Mouse (Mus musculus) layer of hippocampus, adult 18-20 months (tissue): ENCODE results near the gene 1810010D01Rik. TPM values are rescaled to one million over a fixed set of nuclear protein-coding genes. Genes with fewer than 3 reads are reported as not detected.
A peak's percentile ranks its signal among the peaks of the same experiment; 100 is the strongest.

Experiments used
- DNase-seq, 2 experiments: peaks; one replicate each; pipeline ENCODE4 v3.0.0; 2022; ENCODE audit warnings: low spot score in 2 of 2
- long read RNA-seq: library from polyadenylated mRNA; stranded (forward); transcript quantifications from one replicate; pipeline ENCODE4 v2.0.0, GENCODE M21; 2021
- total RNA-seq, 2 experiments: library from RNA; stranded (reverse); gene quantifications; 2 replicates each; pipeline ENCODE4 v1.2.3; 2021

The 1810010D01Rik gene
- 1 to 10 TPM in 1 of 2 experiments, under 1 TPM in 1; 0.37 to 1.2 TPM for total RNA-seq
- long read RNA-seq, result 0 reads

DNA sequence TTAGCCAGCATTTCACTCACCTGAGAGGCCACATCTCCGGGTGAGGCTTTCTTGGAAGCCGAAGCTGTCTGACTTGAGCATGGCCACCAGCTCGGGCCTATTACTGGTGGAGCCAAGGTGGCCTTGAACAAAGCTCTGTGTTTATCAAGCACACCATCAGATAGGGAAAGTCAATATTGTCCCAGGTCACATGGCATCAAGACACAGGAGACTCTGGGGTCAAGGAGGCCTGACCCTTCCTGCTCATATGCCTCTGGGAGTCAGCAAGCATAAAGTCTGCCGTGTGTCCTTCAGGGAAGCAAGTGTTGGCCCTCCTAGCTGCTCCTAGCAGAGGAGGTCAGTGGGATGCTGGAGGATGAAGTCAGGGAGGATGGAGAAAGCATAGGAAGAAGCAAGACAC, at the start of gene 1810010D01Rik:
Gene 1810010D01Rik (minus strand): TSS at position 114 of the 400 bp plus-strand sequence.
- no peak for DNase-seq

DNA sequence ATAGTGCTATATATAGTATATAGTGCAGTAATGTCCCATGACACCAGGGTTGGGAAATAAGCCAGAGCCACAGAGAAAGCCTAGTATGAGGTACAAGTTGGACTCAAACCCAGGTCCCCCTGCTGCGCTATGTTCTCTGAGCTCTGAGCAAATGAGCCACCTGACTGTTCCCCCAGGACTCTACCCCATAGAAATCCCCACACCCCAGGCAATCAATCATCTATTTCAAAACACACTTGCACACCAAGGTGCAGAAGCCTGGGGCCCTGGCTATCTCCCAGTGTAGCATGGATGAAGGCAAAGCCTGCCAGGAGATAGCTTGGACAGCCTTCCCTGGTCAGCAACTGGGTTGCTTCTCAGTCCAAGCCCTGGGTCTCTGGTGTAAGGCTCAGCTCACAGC, 48.2 kb upstream of the 1810010D01Rik start:
- no peak for DNase-seq

DNA sequence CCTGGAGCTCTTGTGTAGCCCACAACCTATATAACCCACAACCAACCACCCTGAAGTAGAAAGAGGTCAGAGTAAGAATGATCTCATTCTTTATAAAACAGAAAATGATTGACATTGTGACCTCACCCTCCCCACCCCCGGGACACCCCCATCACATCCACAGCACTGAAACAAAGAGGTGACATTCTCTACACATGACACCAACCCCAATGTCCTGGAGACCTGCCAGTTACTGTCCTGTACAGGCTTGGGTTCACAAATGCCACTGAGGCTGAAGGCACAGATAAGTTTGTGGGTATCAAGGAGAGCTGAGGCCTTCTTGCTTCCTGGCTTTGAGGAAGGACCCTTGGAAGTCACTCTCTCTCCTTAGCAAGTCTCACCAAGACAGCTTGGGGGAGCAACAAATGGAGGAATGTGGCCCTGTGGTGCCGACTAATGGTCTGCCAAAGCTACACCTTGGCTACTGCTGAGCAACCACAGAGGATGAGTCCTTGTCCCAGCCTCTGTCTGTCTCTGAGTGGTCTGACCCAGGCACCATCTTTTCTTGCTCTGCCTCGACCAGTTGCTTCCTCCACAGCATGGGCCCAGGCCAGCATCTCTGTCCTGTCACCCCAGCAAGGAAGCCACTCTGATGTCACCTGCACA, 46.2 kb upstream of the 1810010D01Rik start:
- no peak for DNase-seq

DNA sequence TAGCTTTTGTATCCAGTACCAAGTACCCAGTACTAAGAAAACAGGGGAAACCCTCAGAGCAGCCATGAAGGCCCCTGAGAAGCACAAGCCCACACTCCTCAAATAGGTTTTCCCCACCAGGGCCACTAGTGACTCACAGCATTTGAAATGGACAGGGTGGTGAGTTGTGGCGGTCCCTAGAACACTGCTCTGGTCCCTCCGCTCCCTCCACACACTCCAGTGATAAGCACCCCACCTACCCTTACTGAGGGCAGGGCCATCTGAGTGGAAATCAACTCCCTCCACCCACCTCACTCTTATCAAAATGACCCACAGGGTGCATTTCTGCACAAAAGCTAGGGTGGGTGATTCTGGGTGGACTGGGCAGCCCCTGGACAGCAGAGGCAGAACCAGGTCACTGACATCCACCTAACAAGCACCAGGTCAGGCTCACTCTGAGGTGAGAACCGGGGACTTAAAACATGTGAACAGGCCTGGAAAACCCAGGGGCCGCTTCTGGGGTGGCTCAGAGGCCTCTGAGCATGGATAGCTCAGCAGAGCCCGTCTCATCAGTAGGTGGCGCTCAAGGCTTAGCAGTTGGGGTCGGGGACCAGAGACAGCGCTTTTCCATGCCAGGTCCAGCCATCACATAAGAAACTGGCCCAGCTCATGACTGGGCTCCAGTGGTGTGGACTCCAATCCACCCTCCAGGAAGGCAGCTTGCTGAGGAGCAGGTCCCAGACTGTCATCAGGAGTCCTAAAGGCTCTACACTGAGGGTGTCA, 45.0 kb upstream of the 1810010D01Rik start:
- DNase-seq, result peak; percentile 60 to 84

DNA sequence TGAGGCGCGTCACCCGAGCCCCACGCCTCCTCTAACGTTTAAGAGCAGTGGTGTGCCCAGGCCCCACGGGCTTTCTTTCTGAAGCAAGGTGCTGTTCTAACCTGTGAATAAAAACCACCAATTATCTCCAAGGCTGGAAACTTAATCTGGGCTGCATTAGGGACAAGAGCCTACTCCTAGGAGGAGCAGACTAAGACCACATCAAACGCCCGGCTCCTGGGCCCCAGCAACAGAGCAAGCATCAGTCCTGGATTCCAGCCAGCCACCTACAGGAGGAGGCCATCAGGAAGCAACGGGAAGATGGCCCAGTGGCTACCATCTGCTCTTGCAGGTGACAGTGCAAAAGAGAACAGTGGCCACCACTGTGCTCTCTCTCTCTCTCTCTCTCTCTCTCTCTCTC, 42.3 kb upstream of the 1810010D01Rik start:
- DNase-seq, result no peak

DNA sequence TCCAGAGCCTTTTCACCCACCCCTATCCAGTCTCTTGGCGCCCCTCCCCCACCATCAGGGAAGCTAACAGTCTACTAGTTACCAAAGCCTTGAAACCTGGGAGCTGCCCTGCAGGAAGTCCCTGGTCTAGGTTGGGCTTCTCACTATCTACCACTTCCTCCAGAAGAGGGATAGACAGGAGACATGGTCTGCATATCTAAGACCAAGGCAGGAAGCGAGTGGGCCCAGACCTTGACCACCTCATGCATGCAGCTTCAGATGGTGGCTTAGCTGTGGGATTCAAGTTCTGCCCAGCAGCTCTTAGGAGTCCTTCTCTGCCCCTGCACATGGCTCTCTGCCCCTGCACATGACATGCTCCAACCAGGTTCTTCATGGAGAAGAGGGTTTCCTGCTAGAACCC, 41.0 kb upstream of the 1810010D01Rik start:
- DNase-seq, result no peak

DNA sequence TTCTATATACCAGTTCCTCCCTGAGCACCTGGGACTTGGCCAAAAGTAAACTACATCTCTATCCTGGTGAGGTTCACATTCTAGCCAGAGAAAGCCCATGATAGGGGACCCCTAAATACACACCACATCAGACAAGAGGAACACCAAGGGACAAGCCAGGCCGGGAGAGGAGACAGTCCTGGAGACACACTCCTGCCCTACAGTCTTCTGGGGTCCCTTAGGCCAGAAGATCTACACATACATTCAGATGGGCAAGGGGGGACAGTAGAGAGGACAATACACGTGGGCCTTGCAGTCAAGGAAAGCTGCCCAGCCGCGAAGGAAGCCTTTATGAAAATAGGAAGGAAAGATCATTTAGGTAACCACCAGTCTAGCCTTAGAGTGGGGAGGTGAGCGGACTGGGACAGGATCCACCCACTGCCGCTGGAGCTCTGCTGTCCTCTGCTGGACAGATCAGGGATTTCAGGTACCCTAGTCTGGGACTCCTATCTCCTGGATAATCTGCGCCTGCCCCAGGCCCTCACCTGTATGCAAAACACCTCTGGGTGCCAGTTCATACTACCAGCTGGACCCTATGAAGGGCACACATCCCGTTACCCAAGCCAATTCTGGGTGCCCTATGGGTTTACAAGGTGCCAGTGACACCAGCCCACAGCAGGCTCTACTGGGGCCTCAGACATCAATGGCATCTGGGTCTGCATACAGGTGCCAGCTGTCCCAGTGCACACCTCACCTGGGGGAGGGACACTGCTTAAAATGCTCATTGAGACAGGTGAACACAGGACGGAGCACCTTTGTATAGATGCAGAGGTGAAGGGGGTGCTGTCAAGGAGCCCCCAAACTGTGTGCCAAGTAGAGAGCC, 35.2 kb upstream of the 1810010D01Rik start:
- peak; percentile 64 to 76 for DNase-seq

DNA sequence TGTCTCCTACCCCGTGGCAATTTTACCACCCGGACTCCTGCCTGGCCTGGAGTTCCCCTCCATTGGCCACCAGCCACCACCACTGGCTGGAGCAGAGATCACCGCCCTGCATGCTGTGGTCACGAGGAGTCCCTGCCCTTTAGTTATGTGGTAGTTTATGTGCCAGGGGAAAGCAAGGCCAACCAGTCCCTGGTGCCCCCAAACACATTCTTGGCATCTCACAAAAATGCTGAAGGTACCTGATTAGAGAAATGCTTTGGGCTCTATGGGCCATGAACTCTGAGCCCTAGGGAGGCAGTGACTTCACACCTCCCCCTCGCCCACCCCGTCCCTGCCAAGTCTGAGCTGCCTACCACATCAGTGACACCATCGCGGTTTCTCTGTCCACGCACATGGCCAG, 34.1 kb upstream of the 1810010D01Rik start:
- no peak for DNase-seq

DNA sequence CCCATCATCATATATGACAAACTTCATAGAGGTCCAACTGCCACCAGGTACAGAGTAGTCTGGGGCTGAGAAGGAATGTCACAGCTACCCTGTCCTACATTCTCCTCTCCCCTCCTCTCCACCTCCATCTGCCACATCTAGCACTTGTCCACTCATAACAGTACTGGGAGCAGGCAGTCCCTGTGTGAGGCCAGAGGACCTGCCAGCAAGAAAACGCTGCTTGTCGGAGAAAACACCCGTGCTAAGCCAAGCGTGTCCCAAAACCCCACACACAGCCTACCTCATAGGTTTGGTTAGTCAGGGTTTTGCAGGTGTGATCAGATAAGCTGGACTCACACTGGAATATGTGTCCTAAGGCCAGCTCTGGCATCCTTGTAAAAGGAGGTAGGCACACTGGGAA, 33.0 kb upstream of the 1810010D01Rik start:
- no peak for DNase-seq

DNA sequence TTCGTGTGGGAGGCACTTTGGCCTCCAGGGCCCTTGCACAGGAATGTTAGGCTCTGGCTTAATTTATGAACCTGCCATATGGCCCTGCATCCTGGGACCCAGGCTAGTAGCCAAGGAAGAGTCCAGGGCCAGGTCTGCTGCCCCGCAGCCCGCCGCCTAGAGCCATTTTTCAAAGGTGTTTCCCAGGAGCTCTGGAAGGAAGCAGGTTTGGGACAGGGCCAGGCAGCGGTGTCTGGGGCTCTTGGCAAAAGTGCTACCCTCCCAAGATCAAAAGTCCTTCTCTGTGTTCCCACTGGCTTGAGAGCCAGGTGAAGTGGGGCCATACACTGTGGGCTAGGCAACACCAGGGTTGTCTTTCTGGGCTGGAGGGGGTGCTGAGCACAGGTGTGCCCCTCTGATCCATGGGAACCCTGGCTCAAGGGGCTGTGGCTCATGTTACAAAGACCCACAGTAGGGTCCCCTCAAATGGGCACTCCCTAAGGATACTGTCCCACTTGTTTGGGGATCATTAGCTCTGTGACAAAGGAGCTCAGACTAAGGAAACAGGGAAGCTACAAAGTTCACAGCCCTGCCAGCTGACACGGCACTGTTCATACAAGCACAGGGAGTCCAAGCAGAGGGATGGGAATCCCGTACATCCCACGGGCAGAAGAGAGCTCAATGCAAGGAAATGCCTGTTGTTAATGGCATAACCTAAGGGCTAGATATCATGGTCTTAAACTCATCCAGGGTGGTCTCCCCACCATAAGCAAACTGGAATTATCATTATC, 32.0 kb upstream of the 1810010D01Rik start:
- no peak for DNase-seq

DNA sequence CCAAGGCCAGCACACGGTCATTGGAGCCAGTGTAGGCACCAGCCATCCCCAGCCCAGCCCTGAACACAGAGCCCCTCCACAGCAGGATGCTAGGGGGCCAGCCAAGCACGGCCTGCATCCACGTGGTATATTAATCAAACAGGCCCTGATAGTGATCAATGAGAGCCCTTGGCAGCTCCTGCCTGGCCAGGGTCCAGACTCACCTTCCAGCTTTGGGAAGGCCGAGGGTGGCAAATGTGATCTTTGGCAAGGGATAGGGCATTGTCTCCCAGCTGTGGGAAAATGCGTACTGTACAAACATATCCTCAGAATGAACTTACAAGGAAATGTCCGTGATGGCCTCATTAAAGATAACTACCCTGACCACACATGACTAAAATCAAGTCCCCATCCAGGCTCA, 31.2 kb upstream of the 1810010D01Rik start:
- DNase-seq, result no peak

DNA sequence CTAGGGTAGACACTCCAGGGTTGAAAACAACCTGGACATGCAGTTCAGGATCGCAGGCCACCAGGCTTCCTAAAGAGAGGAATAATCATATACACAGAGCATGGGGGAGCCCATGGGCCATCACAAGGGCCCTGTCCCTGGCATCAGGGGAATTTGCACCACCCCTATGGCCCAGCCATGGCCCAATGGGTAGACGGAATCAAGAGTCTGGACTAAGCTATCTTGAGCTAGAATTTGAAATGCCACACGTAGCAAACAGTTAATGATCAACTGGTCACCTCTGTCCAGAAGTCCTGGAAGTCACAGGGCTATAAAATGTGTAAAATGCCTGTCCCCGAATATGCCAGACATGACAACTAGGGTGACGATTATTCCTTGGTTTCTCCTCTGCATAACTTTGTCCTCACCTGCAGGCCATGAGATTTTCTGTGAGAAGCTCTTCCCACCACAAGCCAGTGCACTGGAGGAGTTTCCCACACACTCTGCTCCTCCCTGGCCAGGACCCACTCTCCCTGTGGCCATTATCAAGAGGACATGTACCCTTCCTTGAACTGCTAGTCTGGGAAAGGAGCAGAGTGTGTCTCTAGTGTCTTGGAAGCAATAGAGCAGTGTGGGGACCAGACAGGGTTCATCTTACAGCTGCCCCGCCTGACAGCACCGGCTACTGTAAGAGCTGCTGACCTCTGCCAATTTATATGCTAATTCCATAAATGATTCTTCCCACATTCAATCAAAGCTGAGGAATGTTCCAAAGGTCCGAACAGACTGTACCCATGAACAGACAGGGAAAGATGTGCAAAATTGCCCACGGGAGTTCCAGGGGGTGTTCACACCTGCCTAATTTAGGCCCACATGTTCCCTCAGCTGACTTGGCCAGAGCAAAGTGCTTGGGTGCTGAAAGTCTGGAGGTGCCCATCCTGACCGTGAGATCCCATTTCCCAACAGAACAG, 27.2 kb upstream of the 1810010D01Rik start:
- no peak for DNase-seq

DNA sequence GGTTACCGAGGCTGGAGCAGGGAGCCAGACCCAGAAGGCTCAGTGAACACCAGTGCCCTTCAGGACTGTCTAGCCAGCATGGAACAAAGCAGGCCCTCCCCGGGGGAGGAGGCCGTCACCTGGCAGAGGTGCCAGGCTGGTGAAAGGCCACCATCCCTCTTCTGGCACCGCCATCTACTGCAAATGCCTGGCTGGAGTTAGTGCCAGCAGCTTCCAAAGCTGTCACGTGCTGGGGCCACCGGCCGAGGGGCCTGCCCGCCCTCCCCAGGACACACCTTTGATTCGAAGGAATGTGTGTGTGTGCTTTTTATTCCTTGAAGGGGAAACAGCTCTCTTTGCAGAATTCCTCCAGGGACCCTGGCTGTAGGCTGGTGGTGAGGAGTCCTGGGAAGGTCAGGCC, 23.7 kb upstream of the 1810010D01Rik start:
- DNase-seq, result no peak

DNA sequence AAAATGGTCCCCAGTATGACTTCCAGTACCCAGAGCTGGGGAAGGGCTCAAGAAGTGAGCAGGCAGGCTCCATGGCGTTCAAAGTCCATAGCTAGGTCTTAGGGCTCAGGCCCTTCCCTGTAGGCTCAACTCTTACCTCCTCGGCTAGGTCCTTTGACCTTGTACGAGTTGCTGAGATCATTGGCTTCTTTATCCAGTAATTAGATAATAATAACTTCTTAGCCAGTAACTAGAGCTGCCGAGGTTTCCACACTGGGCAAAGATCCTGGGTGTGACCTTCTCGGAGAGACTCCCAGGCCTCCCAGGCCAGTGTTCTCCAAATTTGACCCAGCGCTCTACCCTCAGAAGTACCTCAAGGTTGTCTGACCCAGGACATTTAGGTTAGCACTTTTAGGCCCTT, 18.7 kb upstream of the 1810010D01Rik start:
- DNase-seq, result no peak

DNA sequence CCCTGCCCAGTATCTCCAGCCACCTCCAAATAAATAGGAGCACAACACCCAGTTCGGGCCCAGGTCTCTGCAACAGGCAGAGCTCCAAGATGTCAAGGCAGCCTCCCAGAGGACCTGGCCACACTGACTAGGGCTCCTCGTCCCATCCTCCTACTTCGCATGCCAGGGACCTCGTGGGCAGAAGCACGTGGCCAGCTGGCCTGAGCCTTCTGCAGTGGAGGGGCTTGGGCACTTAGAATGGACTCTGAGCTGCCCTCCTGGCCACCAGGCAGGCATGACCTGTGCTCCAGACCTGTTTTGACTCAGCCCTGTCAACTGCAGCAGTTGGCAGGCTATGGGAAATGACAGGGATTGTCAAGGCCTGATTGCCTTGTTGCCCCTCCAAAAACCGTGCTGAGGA, 17.7 kb upstream of the 1810010D01Rik start:
- no peak for DNase-seq

DNA sequence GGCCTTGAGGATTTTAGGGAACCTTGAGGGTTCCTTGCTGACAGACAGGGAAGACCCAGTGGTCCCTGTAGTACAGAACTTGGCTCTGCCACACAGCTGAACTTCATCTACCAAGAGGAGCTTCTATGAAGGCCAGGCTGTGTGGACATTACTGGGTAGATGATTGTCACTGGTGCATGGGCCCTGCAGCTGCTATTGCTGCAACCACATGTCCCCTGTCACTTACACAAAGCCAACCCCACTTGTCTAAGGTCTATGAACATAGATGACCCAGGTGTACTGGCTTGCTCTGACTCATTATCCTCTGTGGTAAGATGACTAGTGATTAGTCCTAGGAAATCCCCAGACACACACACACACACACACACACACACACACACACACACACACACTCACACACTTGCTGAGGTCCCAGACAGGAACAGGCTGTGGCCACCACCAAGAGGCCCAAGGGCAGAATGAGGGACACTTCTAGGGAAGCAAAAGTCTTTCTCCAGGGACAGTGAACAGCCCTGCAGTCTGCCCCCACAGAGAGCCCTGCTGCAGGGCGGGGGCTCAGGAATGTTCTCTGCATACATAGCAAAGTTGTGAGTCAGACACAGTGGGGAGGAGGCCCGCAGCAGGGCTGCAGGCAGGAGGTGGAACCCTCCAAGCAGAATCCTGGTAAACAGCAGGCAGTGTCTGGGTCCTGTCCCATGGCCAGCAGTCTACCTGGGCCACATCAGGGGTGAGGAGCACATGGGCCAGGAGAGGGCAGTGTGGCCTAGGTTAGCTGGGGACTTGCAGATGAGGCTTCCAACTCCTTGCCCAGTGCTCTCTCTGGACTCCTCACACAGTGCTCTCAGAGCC, 14.1 kb upstream of the 1810010D01Rik start:
- peak in 1 of 2 experiments; percentile 33 for DNase-seq

DNA sequence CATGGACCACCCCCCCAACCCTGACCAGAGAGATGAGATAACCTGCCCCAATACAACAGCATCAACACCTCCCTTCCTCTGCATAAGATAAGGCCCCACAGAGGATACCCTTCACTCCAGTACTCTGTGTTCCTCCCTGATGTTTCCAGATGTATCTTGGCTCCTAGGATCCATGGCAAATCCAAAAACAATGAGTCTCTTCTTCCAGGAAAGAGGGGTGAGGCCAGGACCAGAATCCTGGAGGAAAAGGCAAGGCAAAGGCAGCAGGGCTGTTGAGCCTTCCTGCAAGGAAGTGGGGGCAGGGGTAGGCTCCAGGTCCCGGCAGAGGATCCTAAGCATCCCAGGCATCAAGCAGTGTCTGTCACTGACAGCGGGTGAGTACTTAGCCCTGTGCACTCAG, 13.4 kb upstream of the 1810010D01Rik start:
- no peak for DNase-seq

DNA sequence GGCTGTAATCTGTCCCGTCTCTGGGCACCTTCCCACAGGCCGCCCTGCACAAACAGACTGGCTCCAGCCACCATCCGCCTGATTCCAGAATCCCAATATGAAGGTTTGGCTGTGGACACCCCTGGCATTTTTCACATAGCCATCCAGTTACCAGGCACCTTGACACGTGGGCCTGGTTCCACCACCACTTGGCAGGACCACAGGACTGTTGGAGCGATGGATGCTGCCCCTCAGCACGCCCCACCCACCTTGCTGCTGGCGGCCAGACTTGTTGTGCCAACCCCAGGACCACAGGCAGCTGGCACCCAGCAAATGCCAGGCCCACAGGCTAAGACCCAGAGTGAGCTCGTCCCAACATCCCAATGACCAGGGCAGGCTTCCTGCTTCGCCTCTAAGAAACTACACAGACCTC, 11.5 kb upstream of the 1810010D01Rik start:
- no peak for DNase-seq

DNA sequence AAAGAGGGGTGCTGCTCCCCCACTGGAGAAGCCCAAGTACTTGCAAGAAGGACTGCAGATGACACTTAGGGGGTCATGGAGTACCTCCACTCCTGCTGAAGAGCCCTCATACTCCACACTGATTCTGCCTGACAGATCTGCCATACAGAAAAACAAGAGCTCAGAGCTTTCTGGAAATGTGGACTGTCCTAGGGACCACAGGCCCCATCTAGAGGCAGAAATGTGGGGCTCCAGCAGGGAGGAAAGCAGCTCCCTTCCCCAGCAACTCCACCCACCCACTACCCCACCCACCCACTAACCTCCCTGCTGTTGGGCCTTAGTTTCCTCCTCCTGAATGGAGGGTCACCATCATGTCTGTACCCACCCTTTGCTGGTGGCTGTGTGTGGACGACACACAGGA, 8.7 kb upstream of the 1810010D01Rik start:
- no peak for DNase-seq
